Mouse (Mus musculus): Measurements from ENCODE around the gene Foxo6. TPM values are rescaled to one million over a fixed set of nuclear protein-coding genes. Genes with fewer than 3 reads are reported as not detected.
A peak's percentile ranks its signal among the peaks of the same experiment; 100 is the strongest.

Foxo6 gene
- polyA plus RNA-seq (2014; fragmentation: Nextera tagmentation; extraction: Ambion mirVana) = 0.69 and 0.79 TPM in 2 replicates

- H3K4me1 ChIP-seq (ENCODE audit: control insufficient read depth, insufficient read depth, low read length) = peaks cover 10% of the 10 kb centered on the region
- H3K27ac ChIP-seq (replicated peaks; ENCODE audit: low read depth, low read length) = no peak within 1 kb of the TSS
These were observed at the start of gene Foxo6 for GRCm38 (mm10) chr4:120287290-120288111. Gene Foxo6, minus strand, starts transcription at chr4:120287349.

GRCm38 (mm10) chr4:120334316-120334715 is 47.2 kb upstream of the Foxo6 start:
- no peak overlapping the region for H3K9ac ChIP-seq (replicated peaks; ENCODE audit: low read length)
- no peaks in the 10 kb centered on the region for H3K36me3 ChIP-seq (replicated peaks; ENCODE audit: control insufficient read depth, insufficient read depth, low read depth, low read length)
- WGBS = 92% methylated on average over 4 of the region's 4 CpGs
- no peaks in the 10 kb centered on the region for H3K9me3 ChIP-seq (replicated peaks; ENCODE audit: control insufficient read depth, low read length)
- ATAC-seq (replicated peaks; ENCODE audit: insufficient number of reproducible peaks, low FRiP score, low TSS enrichment, low read depth) (no peak), DNase-seq (ENCODE audit: low spot score) (no peak)
- H3K4me3 ChIP-seq (ENCODE audit: low read depth, low read length) = no peak overlapping the region
- H3K4me1 ChIP-seq (ENCODE audit: control insufficient read depth, insufficient read depth, low read length) = no peaks in the 10 kb centered on the region
- no peak overlapping the region for H3K27ac ChIP-seq (replicated peaks; ENCODE audit: low read depth, low read length)
- no peaks in the 10 kb centered on the region for H3K27me3 ChIP-seq (ENCODE audit: control insufficient read depth, insufficient read depth, low read length)
- no peak overlapping the region for H3K4me2 ChIP-seq (ENCODE audit: low read depth, low read length)

More at GRCm38 (mm10) chr4:120287290-120288111, at the start of gene Foxo6:
- peak within 1 kb of the TSS; percentile 59 for H3K9ac ChIP-seq (replicated peaks; ENCODE audit: low read length)
- peaks cover 44% of the 10 kb centered on the region for H3K27me3 ChIP-seq (ENCODE audit: control insufficient read depth, insufficient read depth, low read length)
- DNase-seq (ENCODE audit: low spot score) (peak; percentile 97), ATAC-seq (replicated peaks; ENCODE audit: insufficient number of reproducible peaks, low FRiP score, low TSS enrichment, low read depth) (peak; percentile 82)
- H3K36me3 ChIP-seq (replicated peaks; ENCODE audit: control insufficient read depth, insufficient read depth, low read depth, low read length) = no peaks in the 10 kb centered on the region
- no peaks in the 10 kb centered on the region for H3K9me3 ChIP-seq (replicated peaks; ENCODE audit: control insufficient read depth, low read length)
- WGBS = under 1% methylated on average over 69 of the region's 99 CpGs
- H3K4me3 ChIP-seq (ENCODE audit: low read depth, low read length) = peak within 1 kb of the TSS; percentile 60
- peak within 1 kb of the TSS; percentile 100 for H3K4me2 ChIP-seq (ENCODE audit: low read depth, low read length)

DNA sequence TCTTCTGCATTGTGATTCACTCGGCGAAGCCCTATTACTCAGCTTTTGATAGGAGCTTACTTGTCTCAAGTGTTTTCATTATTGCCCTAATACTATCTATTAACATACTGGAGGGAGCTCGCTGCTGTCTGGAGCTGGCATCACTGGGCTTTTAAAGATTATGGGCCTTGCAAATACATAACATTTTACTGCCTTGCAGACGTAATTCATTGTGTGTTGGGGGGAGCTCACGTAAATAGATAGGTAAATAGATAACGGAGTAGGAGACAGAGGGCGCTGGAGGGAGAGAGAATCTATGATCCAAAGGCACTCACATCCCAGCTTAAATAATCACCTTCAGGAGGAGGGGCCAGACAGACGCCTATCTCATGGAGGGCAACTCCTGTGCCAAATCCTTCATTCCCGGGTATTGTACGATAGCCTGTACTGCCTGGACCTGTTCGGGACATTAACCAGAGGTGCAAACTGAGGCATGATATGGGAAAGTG is 45.8 kb upstream of the Foxo6 start:
- H3K27ac ChIP-seq (replicated peaks; ENCODE audit: low read depth, low read length) = no peak overlapping the region
- H3K4me2 ChIP-seq (ENCODE audit: low read depth, low read length) = no peak overlapping the region
- H3K4me1 ChIP-seq (ENCODE audit: control insufficient read depth, insufficient read depth, low read length) = no peaks in the 10 kb centered on the region
- no peaks in the 10 kb centered on the region for H3K9me3 ChIP-seq (replicated peaks; ENCODE audit: control insufficient read depth, low read length)
- no peaks in the 10 kb centered on the region for H3K36me3 ChIP-seq (replicated peaks; ENCODE audit: control insufficient read depth, insufficient read depth, low read depth, low read length)
- 34% methylated on average over 11 of the region's 11 CpGs for WGBS
- no peak overlapping the region for H3K9ac ChIP-seq (replicated peaks; ENCODE audit: low read length)
- H3K4me3 ChIP-seq (ENCODE audit: low read depth, low read length) = no peak overlapping the region
- no peak for ATAC-seq (replicated peaks; ENCODE audit: insufficient number of reproducible peaks, low FRiP score, low TSS enrichment, low read depth)
- no peaks in the 10 kb centered on the region for H3K27me3 ChIP-seq (ENCODE audit: control insufficient read depth, insufficient read depth, low read length)
- DNase-seq (ENCODE audit: low spot score) = no peak

- H3K27me3 ChIP-seq (ENCODE audit: control insufficient read depth, insufficient read depth, low read length) = no peaks in the 10 kb centered on the region
- ATAC-seq (replicated peaks; ENCODE audit: insufficient number of reproducible peaks, low FRiP score, low TSS enrichment, low read depth) (no peak), DNase-seq (ENCODE audit: low spot score) (no peak)
These were observed 45.3 kb upstream of the Foxo6 start for GRCm38 (mm10) chr4:120332405-120332933.

DNA sequence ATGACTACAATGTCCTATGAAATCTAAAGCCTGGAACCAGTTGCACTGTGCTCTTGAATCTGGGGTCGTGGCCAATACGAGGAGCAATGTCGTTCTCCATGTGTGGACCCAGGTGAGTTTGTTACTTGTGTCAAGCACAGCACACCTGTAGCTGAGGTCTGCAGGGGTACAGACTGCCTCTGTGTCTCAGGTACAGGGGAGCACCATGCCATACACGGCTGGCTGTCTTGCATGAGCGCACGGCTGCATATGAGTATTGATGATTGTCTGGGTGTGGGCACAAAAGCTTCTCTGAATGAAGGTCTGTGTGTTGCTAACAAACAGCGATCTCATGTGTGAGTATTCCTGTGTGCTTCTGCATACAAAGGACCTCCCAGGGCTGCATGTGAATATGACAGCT is 44.8 kb upstream of the Foxo6 start:
- H3K36me3 ChIP-seq (replicated peaks; ENCODE audit: control insufficient read depth, insufficient read depth, low read depth, low read length) = no peaks in the 10 kb centered on the region
- ATAC-seq (replicated peaks; ENCODE audit: insufficient number of reproducible peaks, low FRiP score, low TSS enrichment, low read depth) (no peak), DNase-seq (ENCODE audit: low spot score) (no peak)
- 84% methylated on average over 7 of the region's 7 CpGs for WGBS
- H3K4me3 ChIP-seq (ENCODE audit: low read depth, low read length) = no peak overlapping the region
- no peak overlapping the region for H3K4me2 ChIP-seq (ENCODE audit: low read depth, low read length)
- no peak overlapping the region for H3K9ac ChIP-seq (replicated peaks; ENCODE audit: low read length)
- no peaks in the 10 kb centered on the region for H3K9me3 ChIP-seq (replicated peaks; ENCODE audit: control insufficient read depth, low read length)
- H3K27me3 ChIP-seq (ENCODE audit: control insufficient read depth, insufficient read depth, low read length) = no peaks in the 10 kb centered on the region
- no peaks in the 10 kb centered on the region for H3K4me1 ChIP-seq (ENCODE audit: control insufficient read depth, insufficient read depth, low read length)
- no peak overlapping the region for H3K27ac ChIP-seq (replicated peaks; ENCODE audit: low read depth, low read length)

More at GRCm38 (mm10) chr4:120332405-120332933, 45.3 kb upstream of the Foxo6 start:
- H3K9me3 ChIP-seq (replicated peaks; ENCODE audit: control insufficient read depth, low read length) = no peaks in the 10 kb centered on the region
- no peak overlapping the region for H3K27ac ChIP-seq (replicated peaks; ENCODE audit: low read depth, low read length)
- WGBS = 44% methylated on average over 7 of the region's 7 CpGs
- no peak overlapping the region for H3K4me2 ChIP-seq (ENCODE audit: low read depth, low read length)
- no peak overlapping the region for H3K4me3 ChIP-seq (ENCODE audit: low read depth, low read length)
- H3K9ac ChIP-seq (replicated peaks; ENCODE audit: low read length) = no peak overlapping the region
- no peaks in the 10 kb centered on the region for H3K4me1 ChIP-seq (ENCODE audit: control insufficient read depth, insufficient read depth, low read length)
- H3K36me3 ChIP-seq (replicated peaks; ENCODE audit: control insufficient read depth, insufficient read depth, low read depth, low read length) = no peaks in the 10 kb centered on the region

- no peaks in the 10 kb centered on the region for H3K4me1 ChIP-seq (ENCODE audit: control insufficient read depth, insufficient read depth, low read length)
- no peaks in the 10 kb centered on the region for H3K9me3 ChIP-seq (replicated peaks; ENCODE audit: control insufficient read depth, low read length)
- no peak overlapping the region for H3K4me3 ChIP-seq (ENCODE audit: low read depth, low read length)
- H3K27ac ChIP-seq (replicated peaks; ENCODE audit: low read depth, low read length) = no peak overlapping the region
- no peak overlapping the region for H3K9ac ChIP-seq (replicated peaks; ENCODE audit: low read length)
- no peaks in the 10 kb centered on the region for H3K36me3 ChIP-seq (replicated peaks; ENCODE audit: control insufficient read depth, insufficient read depth, low read depth, low read length)
- DNase-seq (ENCODE audit: low spot score) (no peak), ATAC-seq (replicated peaks; ENCODE audit: insufficient number of reproducible peaks, low FRiP score, low TSS enrichment, low read depth) (no peak)
- WGBS = 92% methylated on average over 2 of the region's 2 CpGs
- no peak overlapping the region for H3K4me2 ChIP-seq (ENCODE audit: low read depth, low read length)
- no peaks in the 10 kb centered on the region for H3K27me3 ChIP-seq (ENCODE audit: control insufficient read depth, insufficient read depth, low read length)
These were observed 44.4 kb upstream of the Foxo6 start for GRCm38 (mm10) chr4:120331541-120331940.

DNA sequence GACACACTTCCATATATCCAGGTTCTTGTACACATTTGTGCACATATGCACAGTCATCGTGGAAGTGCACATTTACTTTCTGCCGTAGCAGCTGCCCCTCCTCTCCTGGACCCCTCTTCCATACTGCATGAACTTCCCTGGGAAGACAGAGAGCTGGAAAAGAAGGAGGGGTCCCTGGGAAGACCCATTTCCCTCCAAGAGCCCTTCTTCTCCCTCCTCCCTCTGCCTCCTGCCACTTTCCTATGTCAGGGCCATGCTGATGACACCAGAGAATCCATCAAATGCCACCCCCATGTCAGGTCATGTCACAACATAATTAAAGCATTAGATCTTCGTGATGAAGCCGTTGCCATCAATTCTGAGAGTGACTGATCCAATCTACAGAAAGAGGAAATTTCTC is 38.6 kb upstream of the Foxo6 start:
- no peak overlapping the region for H3K4me3 ChIP-seq (ENCODE audit: low read depth, low read length)
- no peak for ATAC-seq (replicated peaks; ENCODE audit: insufficient number of reproducible peaks, low FRiP score, low TSS enrichment, low read depth)
- no peak overlapping the region for H3K9ac ChIP-seq (replicated peaks; ENCODE audit: low read length)
- whole genome bisulfite sequencing = 79% methylated on average over 4 of the region's 4 CpGs
- H3K27me3 ChIP-seq (ENCODE audit: control insufficient read depth, insufficient read depth, low read length) = no peaks in the 10 kb centered on the region
- no peak overlapping the region for H3K27ac ChIP-seq (replicated peaks; ENCODE audit: low read depth, low read length)
- DNase-seq (ENCODE audit: low spot score) = no peak
- no peaks in the 10 kb centered on the region for H3K9me3 ChIP-seq (replicated peaks; ENCODE audit: control insufficient read depth, low read length)
- no peaks in the 10 kb centered on the region for H3K4me1 ChIP-seq (ENCODE audit: control insufficient read depth, insufficient read depth, low read length)
- H3K36me3 ChIP-seq (replicated peaks; ENCODE audit: control insufficient read depth, insufficient read depth, low read depth, low read length) = no peaks in the 10 kb centered on the region
- no peak overlapping the region for H3K4me2 ChIP-seq (ENCODE audit: low read depth, low read length)

- H3K4me1 ChIP-seq (ENCODE audit: control insufficient read depth, insufficient read depth, low read length) = no peaks in the 10 kb centered on the region
- no peak overlapping the region for H3K27ac ChIP-seq (replicated peaks; ENCODE audit: low read depth, low read length)
- H3K4me3 ChIP-seq (ENCODE audit: low read depth, low read length) = no peak overlapping the region
- H3K36me3 ChIP-seq (replicated peaks; ENCODE audit: control insufficient read depth, insufficient read depth, low read depth, low read length) = no peaks in the 10 kb centered on the region
- ATAC-seq (replicated peaks; ENCODE audit: insufficient number of reproducible peaks, low FRiP score, low TSS enrichment, low read depth) (no peak), DNase-seq (ENCODE audit: low spot score) (no peak)
- no peaks in the 10 kb centered on the region for H3K27me3 ChIP-seq (ENCODE audit: control insufficient read depth, insufficient read depth, low read length)
- no peak overlapping the region for H3K9ac ChIP-seq (replicated peaks; ENCODE audit: low read length)
- no peaks in the 10 kb centered on the region for H3K9me3 ChIP-seq (replicated peaks; ENCODE audit: control insufficient read depth, low read length)
- no peak overlapping the region for H3K4me2 ChIP-seq (ENCODE audit: low read depth, low read length)
- WGBS = 76% methylated on average over 6 of the region's 6 CpGs
These were observed 37.9 kb upstream of the Foxo6 start for GRCm38 (mm10) chr4:120325051-120325450.

All from embryonic facial prominence, embryonic 11.5 days (tissue).